Mouse (Mus musculus) MEL (cell line): ENCODE results near the gene Fam110a. TPM values are rescaled to one million over a fixed set of nuclear protein-coding genes. Genes with fewer than 3 reads are reported as not detected.

Source experiments
- DNase-seq: peaks from one replicate; pipeline ENCODE4 v3.0.0; 2011; ENCODE audit warnings: low read depth, low spot score
- H3K27ac ChIP-seq: 2 replicates; pipeline ENCODE4 v1.5.1; 2012; ENCODE audit warnings: low read depth, mild to moderate bottlenecking, control low read depth, low read length, moderate library complexity; ENCODE audit not compliant: control insufficient read depth
- H3K27me3 ChIP-seq, 2 experiments: fragments of 150-350 bp in 1 of 2; sonication (generic) in 1 of 2; 2 replicates each; pipeline ENCODE4 v1.6.1; 2012; ENCODE audit warnings: low read length in 2 of 2, mild to moderate bottlenecking in 2 of 2, improper control_type of control experiment in 1 of 2, moderate library complexity in 1 of 2; ENCODE audit not compliant: insufficient read depth in 2 of 2, control insufficient read depth in 1 of 2
- H3K36me3 ChIP-seq, 2 experiments: 2 replicates each; pipeline ENCODE4 v1.6.1; 2012 to 2014; ENCODE audit warnings: low read length in 2 of 2, improper control_type of control experiment in 1 of 2, inconsistent platforms in 1 of 2, mild to moderate bottlenecking in 1 of 2; ENCODE audit not compliant: insufficient read depth in 2 of 2, control insufficient read depth in 1 of 2
- H3K4me1 ChIP-seq, 2 experiments: fragments of 150-350 bp in 1 of 2; sonication (generic) in 1 of 2; 2 replicates each; pipeline ENCODE4 v1.6.1; 2012; ENCODE audit warnings: low read length in 2 of 2, improper control_type of control experiment in 1 of 2, mild to moderate bottlenecking in 1 of 2; ENCODE audit not compliant: insufficient read depth in 2 of 2, control insufficient read depth in 1 of 2
- H3K4me3 ChIP-seq, 2 experiments: fragments of 150-350 bp in 1 of 2; sonication (generic) in 1 of 2; 2 replicates each; pipeline ENCODE4 v1.5.1; 2012; ENCODE audit warnings: low read depth in 2 of 2, low read length in 2 of 2, mild to moderate bottlenecking in 2 of 2, moderate library complexity in 2 of 2, control low read depth in 1 of 2, improper control_type of control experiment in 1 of 2; ENCODE audit not compliant: control insufficient read depth in 1 of 2, insufficient read depth in 1 of 2
- H3K79me2 ChIP-seq: 2 replicates; pipeline ENCODE4 v1.6.1; 2012; ENCODE audit warnings: mild to moderate bottlenecking, low read length, moderate library complexity; ENCODE audit not compliant: control insufficient read depth, poor library complexity, insufficient read depth
- H3K9ac ChIP-seq: 2 replicates; pipeline ENCODE4 v1.6.1; 2012; ENCODE audit warnings: low read depth, mild to moderate bottlenecking, control low read depth, low read length, moderate library complexity; ENCODE audit not compliant: control insufficient read depth, poor library complexity, severe bottlenecking
- H3K9me3 ChIP-seq: fragments of 150-350 bp; sonication (generic); replicated peaks from 2 replicates; pipeline ENCODE4 v1.6.1; 2012; ENCODE audit warnings: mild to moderate bottlenecking, low read length, improper control_type of control experiment, moderate library complexity; ENCODE audit not compliant: insufficient read depth
- BHLHE40 ChIP-seq: IDR thresholded peaks from 2 replicates; pipeline ENCODE4 v1.6.1; 2012; ENCODE audit warnings: low read depth, mild to moderate bottlenecking, inconsistent platforms, low read length, improper control_type of control experiment, borderline replicate concordance
- CHD1 ChIP-seq: IDR thresholded peaks from 2 replicates; pipeline ENCODE4 v1.6.1; 2012; ENCODE audit warnings: low read depth, mild to moderate bottlenecking, inconsistent platforms, low read length, improper control_type of control experiment
- CTCF ChIP-seq, 3 experiments: IDR thresholded peaks in 2 of 3; conservative IDR thresholded peaks in 1 of 3; 2 replicates each; pipeline ENCODE4 v1.5.1; 2011 to 2012; ENCODE audit warnings: low read length in 3 of 3, low read depth in 2 of 3, mild to moderate bottlenecking in 2 of 3, improper control_type of control experiment in 1 of 3, inconsistent platforms in 1 of 3, mixed read lengths in 1 of 3, moderate library complexity in 1 of 3; ENCODE audit not compliant: control insufficient read depth in 1 of 3, insufficient read depth in 1 of 3, poor library complexity in 1 of 3, severe bottlenecking in 1 of 3
- E2F4 ChIP-seq: IDR thresholded peaks from 2 replicates; pipeline ENCODE4 v1.6.1; 2011; ENCODE audit warnings: low read depth, low read length, improper control_type of control experiment, borderline replicate concordance
- ELF1 ChIP-seq: IDR thresholded peaks from 2 replicates; pipeline ENCODE4 v1.6.1; 2014; ENCODE audit warnings: low read depth, mild to moderate bottlenecking, inconsistent platforms, low read length, improper control_type of control experiment, moderate library complexity
- ETS1 ChIP-seq: IDR thresholded peaks from 2 replicates; pipeline ENCODE4 v1.6.1; 2012; ENCODE audit warnings: low read depth, mild to moderate bottlenecking, inconsistent platforms, low read length, improper control_type of control experiment, moderate library complexity
- GABPA ChIP-seq: IDR thresholded peaks from 2 replicates; pipeline ENCODE4 v1.6.1; 2012; ENCODE audit warnings: low read depth, mild to moderate bottlenecking, inconsistent platforms, low read length, improper control_type of control experiment, moderate library complexity
- HCFC1 ChIP-seq: IDR thresholded peaks from 2 replicates; pipeline ENCODE4 v1.6.1; 2012; ENCODE audit warnings: low read depth, mild to moderate bottlenecking, inconsistent platforms, low read length, improper control_type of control experiment, moderate library complexity
- KAT2A ChIP-seq: conservative IDR thresholded peaks from 2 replicates; pipeline ENCODE4 v1.6.1; 2012; ENCODE audit warnings: low read depth, low read length, improper control_type of control experiment, inconsistent platforms
- MAFK ChIP-seq: IDR thresholded peaks from 2 replicates; pipeline ENCODE4 v1.6.1; 2011; ENCODE audit warnings: low read depth, mild to moderate bottlenecking, low read length, improper control_type of control experiment, borderline replicate concordance
- MAZ ChIP-seq: IDR thresholded peaks from 2 replicates; pipeline ENCODE4 v1.6.1; 2012; ENCODE audit warnings: low read depth, mild to moderate bottlenecking, inconsistent platforms, low read length, improper control_type of control experiment
- MEF2A ChIP-seq: IDR thresholded peaks from 2 replicates; pipeline ENCODE4 v1.6.1; 2014; ENCODE audit warnings: low read depth, mild to moderate bottlenecking, inconsistent platforms, low read length, improper control_type of control experiment; ENCODE audit not compliant: poor library complexity, insufficient replicate concordance, severe bottlenecking; ENCODE audit errors: extremely low read depth
- MYB ChIP-seq: IDR thresholded peaks from 2 replicates; pipeline ENCODE4 v1.6.1; 2011; ENCODE audit warnings: mild to moderate bottlenecking, low read depth, low read length, improper control_type of control experiment
- MYC ChIP-seq: IDR thresholded peaks from 2 replicates; pipeline ENCODE4 v1.6.1; 2011; ENCODE audit warnings: low read depth, mild to moderate bottlenecking, low read length, improper control_type of control experiment, moderate library complexity
- NRF1 ChIP-seq: IDR thresholded peaks from 2 replicates; pipeline ENCODE4 v1.6.1; 2014; ENCODE audit warnings: low read depth, mild to moderate bottlenecking, inconsistent platforms, low read length, improper control_type of control experiment, moderate library complexity; ENCODE audit not compliant: poor library complexity, insufficient read depth, severe bottlenecking
- POLR2A ChIP-seq, 2 experiments: IDR thresholded peaks; 2 replicates each; pipeline ENCODE4 v1.6.1; 2011 to 2012; ENCODE audit warnings: low read length in 2 of 2, mild to moderate bottlenecking in 2 of 2, control low read depth in 1 of 2, improper control_type of control experiment in 1 of 2, low read depth in 1 of 2, moderate library complexity in 1 of 2; ENCODE audit not compliant: control insufficient read depth in 1 of 2, insufficient read depth in 1 of 2, poor library complexity in 1 of 2
- POLR2AphosphoS2 ChIP-seq: IDR thresholded peaks from 2 replicates; pipeline ENCODE4 v1.6.1; 2011; ENCODE audit warnings: low read length, improper control_type of control experiment
- RAD21 ChIP-seq: IDR thresholded peaks from 2 replicates; pipeline ENCODE4 v1.6.1; 2011; ENCODE audit warnings: mild to moderate bottlenecking, low read depth, low read length, improper control_type of control experiment
- SIN3A ChIP-seq: IDR thresholded peaks from 2 replicates; pipeline ENCODE4 v1.6.1; 2012; ENCODE audit warnings: low read length, improper control_type of control experiment, inconsistent platforms
- SMC3 ChIP-seq: IDR thresholded peaks from 2 replicates; pipeline ENCODE4 v1.6.1; 2011; ENCODE audit warnings: low read depth, low read length, improper control_type of control experiment
- TAL1 ChIP-seq: IDR thresholded peaks from 2 replicates; pipeline ENCODE4 v1.6.1; 2012; ENCODE audit warnings: mild to moderate bottlenecking, inconsistent platforms, low read length, moderate library complexity, mixed read lengths
- UBTF ChIP-seq: IDR thresholded peaks from 2 replicates; pipeline ENCODE4 v1.6.1; 2012; ENCODE audit warnings: low read depth, mild to moderate bottlenecking, inconsistent platforms, low read length, improper control_type of control experiment, moderate library complexity, borderline replicate concordance; ENCODE audit not compliant: insufficient read depth
- ZC3H11A ChIP-seq: IDR thresholded peaks from 2 replicates; pipeline ENCODE4 v1.6.1; 2012; ENCODE audit warnings: low read depth, mild to moderate bottlenecking, inconsistent platforms, low read length, improper control_type of control experiment
- polyA plus RNA-seq, 2 experiments: library from polyadenylated mRNA; stranded (reverse) in 1 of 2; unstranded in 1 of 2; fragments of >175 nt in 1 of 2; fragments of >200 nt in 1 of 2; gene quantifications; 2 replicates each; pipeline versions ENCODE4 v1.2.1 to v1.2.4; 2012; ENCODE audit warnings: low replicate concordance in 2 of 2, low read depth in 1 of 2; ENCODE audit not compliant: insufficient read length in 2 of 2, insufficient read depth in 1 of 2, missing spikeins in 1 of 2
- total RNA-seq: library from RNA; depleted of rRNA; stranded (reverse); fragments of 300-350 nt; gene quantifications from 2 replicates; pipeline ENCODE4 v1.2.3, GENCODE M21; 2012

The Fam110a gene
- total and polyA plus RNA-seq, 3 experiments = 5.7 to 10.8 TPM; not detected in 1

DNA sequence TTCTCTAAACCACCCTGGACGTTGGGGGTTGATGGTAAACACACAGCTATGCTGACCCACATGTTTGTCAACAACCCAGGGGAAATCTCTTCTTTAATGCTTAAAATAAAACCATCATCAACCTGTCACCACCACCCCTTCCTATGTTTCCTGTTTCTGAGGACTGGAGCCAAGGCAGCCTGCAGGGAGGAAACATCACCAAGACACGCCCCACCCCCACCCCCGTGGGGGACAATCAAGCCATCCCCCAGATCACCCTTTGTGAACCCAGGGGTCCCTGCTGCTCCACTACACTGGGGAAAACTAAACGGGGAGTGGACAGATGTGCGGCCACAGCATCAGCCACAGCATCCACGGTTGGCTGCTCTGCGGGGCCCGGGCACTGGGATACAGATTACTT lies 11.6 kb downstream of the Fam110a start:
- TF ChIP-seq MEF2A = no peak
- no peak for TF ChIP-seq ETS1
- TF ChIP-seq UBTF = no peak
- no peak for TF ChIP-seq CTCF (IDR thresholded peaks at IDR 0.05 in 2 of 3, conservative IDR thresholded peaks at IDR 0.05 in 1 of 3; ENCODE audit: control insufficient read depth in 1 of 3, insufficient read depth in 1 of 3, low read depth in 2 of 3, low read length in 3 of 3, poor library complexity in 1 of 3, severe bottlenecking in 1 of 3)
- no peak for TF ChIP-seq MAZ
- TF ChIP-seq HCFC1 = no peak
- TF ChIP-seq NRF1 = no peak
- no peak for TF ChIP-seq ZC3H11A
- TF ChIP-seq SIN3A = no peak
- peaks cover 0 to 7% of the 10 kb centered on the region in 2 experiments; a peak in 1 of 4 replicates for H3K4me1 ChIP-seq

DNA sequence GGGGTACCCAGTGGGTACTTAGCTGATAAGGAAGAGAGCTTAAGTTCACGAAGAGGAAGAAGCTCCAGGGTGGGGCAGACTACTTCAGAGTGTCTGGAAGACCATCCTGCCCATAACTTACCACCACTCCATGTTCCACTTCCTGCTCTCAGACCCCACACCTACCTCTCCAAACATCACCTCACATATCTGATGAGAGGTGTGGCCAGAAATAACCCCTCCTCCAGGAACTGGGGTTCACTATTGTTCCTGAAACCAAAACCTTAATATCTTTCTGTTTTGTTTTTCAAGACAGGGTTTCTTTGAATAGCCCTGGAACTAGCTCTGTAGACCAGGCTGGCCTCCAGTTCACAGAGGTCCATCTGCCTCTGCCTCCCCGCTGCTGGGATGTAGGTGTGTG lies 12.2 kb downstream of the Fam110a start:
- Histone ChIP-seq H3K27me3 (no peaks in the 10 kb centered on the region), H3K4me1 (peaks cover 0 to 7% of the 10 kb centered on the region in 2 experiments; a peak in 1 of 4 replicates), H3K79me2 (no peaks in the 10 kb centered on the region), H3K27ac (no peak overlapping the region), H3K9me3 (no peaks in the 10 kb centered on the region), H3K36me3 (peaks cover 0 to 2% of the 10 kb centered on the region in 2 experiments; a peak in 1 of 4 replicates), H3K9ac (no peak overlapping the region), H3K4me3 (no peak overlapping the region)
- peak; percentile 33 for DNase-seq
- TF ChIP-seq KAT2A = no peak
- TF ChIP-seq POLR2AphosphoS2 = no peak

More for the DNA sequence above, 11.6 kb downstream of the Fam110a start:
- Histone ChIP-seq H3K27me3 (no peaks in the 10 kb centered on the region), H3K27ac (no peak overlapping the region), H3K9ac (no peak overlapping the region), H3K4me3 (no peak overlapping the region), H3K36me3 (peaks cover 0 to 2% of the 10 kb centered on the region in 2 experiments; a peak in 1 of 4 replicates), H3K9me3 (no peaks in the 10 kb centered on the region), H3K79me2 (no peaks in the 10 kb centered on the region)
- DNase-seq = no peak

GRCm38 (mm10) chr2:151967176-151967750 lies 12.8 kb downstream of the Fam110a start:
- H3K9ac ChIP-seq = no peak overlapping the region
- H3K4me1 ChIP-seq = peaks cover 0 to 7% of the 10 kb centered on the region in 2 experiments; a peak in 1 of 4 replicates
- no peak for TF ChIP-seq CHD1
- TF ChIP-seq MAFK = no peak
- TF ChIP-seq ZC3H11A = no peak
- TF ChIP-seq RAD21 = no peak
- TF ChIP-seq ETS1 = no peak
- no peak for TF ChIP-seq BHLHE40
- TF ChIP-seq ELF1 = no peak
- TF ChIP-seq MAZ = no peak
- no peak for TF ChIP-seq TAL1
- no peak for TF ChIP-seq MEF2A
- no peak for TF ChIP-seq MYB
- no peak for TF ChIP-seq SMC3
- TF ChIP-seq POLR2A (IDR thresholded peaks at IDR 0.05; ENCODE audit: control insufficient read depth in 1 of 2, insufficient read depth in 1 of 2, low read depth in 1 of 2, low read length in 2 of 2, poor library complexity in 1 of 2) = no peak
- TF ChIP-seq HCFC1 = no peak
- TF ChIP-seq MYC = no peak
- TF ChIP-seq GABPA = no peak
- no peak for TF ChIP-seq E2F4

More at GRCm38 (mm10) chr2:151967176-151967750, 12.8 kb downstream of the Fam110a start:
- H3K36me3 ChIP-seq = peaks cover 0 to 2% of the 10 kb centered on the region in 2 experiments; a peak in 1 of 4 replicates
- no peaks in the 10 kb centered on the region for H3K9me3 ChIP-seq
- H3K4me3 ChIP-seq = no peak overlapping the region
- no peak overlapping the region for H3K27ac ChIP-seq
- no peaks in the 10 kb centered on the region for H3K27me3 ChIP-seq
- DNase-seq = no peak
- no peaks in the 10 kb centered on the region for H3K79me2 ChIP-seq
